Mouse (Mus musculus): ENCODE measurements around the gene Hist2h2ab.

DNA sequence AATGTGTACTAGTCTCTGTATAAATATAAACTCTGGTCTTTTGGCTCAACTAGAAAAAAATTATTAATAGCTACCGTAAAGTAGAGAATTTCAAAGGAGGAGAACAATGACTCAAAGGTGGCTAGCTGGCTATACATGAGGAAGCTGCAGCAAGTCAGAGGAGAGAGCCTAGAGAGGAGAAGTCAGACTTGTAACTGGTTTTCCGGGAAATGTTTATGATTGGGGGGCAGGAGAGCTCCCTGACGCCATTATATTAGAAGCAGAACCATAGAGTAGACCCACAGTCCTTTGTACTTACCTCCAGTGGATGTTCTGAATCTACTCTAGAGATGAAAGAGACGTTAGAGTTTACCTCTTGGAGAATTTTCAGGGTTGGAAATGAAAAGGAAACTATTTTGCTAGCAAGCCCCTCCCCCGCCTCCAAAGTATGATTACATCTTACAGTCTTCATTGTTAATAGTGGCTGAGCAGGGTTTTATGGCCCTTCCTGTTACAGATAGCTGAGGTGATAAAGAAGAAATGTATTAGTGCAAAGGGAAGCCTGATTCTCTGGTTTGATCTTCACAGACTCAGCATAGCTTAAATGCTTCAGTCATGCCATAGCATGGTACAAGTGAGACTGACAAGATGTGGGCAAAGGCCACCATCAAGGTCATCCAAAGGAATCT lies 36.4 kb downstream of the Hist2h2ab start:
- TF ChIP-seq CTCF (IDR thresholded peaks at IDR 0.05; ENCODE audit: extremely low read depth, insufficient read depth, insufficient read length, insufficient replicate concordance) (no peak), POLR2A (IDR thresholded peaks at IDR 0.05; ENCODE audit: low read depth, low read length) (no peak)

Measured in spleen, adult 2 months (tissue).